Mouse (Mus musculus): ENCODE results near the gene Abcc4.
"Not testable (repeated sequence)": the region's sequence is repeated elsewhere in the genome, so short reads cannot be mapped to it uniquely, and the experiment has no call there.

Gene Abcc4

DNA sequence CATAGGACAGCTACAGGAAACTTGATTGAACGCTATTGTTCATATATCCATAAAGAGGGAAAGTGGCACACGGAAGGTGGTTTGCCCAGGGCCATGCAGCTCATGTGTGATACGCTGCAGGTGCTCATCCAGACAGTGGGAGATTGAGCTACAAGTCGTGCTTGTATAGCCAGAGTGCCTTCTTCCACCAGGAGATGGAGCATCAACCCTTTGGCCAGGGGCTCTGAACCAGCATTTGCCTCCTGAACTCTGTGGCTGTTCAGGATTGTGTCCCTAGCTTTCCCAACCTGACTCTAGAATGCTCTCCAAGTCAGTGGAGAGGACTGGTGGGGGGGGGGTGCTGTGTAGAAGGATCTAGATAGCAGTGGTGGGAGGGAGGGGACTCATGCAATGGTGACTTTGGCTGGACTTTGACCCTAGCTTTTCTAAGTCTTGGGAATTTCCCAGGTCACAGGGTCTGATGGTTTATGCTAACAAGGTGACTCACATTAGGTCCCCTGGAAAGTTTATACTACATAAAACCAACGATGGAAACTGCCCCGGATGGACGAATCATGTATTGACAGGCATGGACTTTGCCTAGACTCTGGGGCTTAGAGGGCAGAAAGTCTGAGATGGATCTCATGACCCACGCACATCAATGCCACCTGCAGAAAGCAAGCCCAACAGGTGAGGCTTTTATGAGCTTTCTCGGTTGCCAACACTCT lies 27.6 kb downstream of the Abcc4 start:
- no peak for DNase-seq (ENCODE audit: low read depth, low spot score)

DNA sequence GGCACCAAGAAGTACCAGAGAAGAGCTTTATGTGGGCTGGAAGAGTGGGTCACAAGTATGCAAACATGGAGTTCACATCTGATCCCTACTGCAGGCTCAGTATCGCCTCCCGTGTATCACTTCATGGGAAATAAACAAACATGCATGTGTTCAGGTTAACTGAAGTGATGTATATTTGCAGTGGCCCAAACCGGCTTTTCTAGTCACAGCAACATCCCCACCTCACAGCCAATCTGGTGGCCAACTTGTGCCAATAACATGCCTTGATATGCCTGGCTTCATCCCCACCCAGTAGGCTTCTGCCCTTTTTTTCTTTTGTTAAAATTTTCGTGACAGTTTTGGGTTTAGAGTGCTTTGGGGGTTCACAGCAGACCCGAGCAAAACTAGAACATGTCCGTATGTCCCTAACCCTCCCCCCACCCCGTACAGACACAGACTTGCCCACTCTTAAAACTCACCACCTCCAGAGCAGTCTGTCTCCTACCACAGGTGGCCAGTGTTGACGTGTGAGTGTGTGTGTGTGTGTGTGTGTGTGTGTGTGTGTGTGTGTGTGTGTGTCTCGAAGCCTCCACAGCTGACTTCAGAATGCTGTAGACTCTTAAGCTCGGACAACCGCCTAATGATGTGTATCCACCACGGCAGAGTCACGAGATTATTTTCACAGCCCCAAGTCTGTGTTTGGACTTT lies 29.6 kb downstream of the Abcc4 start:
- no peak for DNase-seq (ENCODE audit: low read depth, low spot score)

DNA sequence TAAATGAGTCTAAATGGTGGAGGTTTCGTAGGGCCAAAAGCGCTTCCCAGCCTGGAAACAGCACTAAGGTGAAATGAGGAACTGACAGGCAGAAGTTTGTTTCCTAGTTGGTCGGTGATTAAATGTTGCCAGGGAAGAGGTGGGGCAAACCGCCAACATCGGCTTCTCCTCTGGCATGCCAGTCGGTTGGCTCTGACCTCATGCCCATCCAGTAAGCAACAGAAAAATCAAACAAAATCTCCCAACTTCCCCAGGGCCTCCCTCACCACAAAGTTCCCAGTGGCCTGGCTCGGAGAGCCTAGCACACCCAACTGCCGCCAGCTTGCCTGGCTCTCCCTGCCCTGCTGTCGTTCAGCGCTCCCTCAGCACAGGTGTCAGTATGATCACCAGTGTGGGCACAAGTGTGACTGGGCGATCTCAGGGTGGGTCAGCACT lies 31.3 kb downstream of the Abcc4 start:
- DNase-seq (ENCODE audit: low read depth, low spot score): no peak

DNA sequence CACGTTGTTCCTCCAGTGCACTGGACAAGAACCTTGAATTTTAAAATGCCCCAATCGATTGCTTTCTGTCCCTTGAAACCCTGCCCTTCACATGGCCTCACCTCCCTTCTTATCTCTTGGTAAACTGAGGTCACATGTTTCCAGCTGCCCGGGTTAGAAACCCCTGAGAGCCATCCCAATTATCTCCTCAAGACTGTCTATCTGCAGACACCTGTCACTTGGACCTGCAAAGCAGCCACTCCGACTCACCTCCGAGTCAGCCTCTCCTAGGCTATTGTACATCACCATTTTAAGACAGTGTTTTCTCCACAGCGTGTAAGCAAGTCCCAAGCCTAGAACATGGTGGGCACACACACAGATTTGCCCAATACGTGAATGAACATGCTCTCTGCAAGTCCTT lies 31.8 kb downstream of the Abcc4 start:
- DNase-seq (ENCODE audit: low read depth, low spot score): peak; percentile 24

DNA sequence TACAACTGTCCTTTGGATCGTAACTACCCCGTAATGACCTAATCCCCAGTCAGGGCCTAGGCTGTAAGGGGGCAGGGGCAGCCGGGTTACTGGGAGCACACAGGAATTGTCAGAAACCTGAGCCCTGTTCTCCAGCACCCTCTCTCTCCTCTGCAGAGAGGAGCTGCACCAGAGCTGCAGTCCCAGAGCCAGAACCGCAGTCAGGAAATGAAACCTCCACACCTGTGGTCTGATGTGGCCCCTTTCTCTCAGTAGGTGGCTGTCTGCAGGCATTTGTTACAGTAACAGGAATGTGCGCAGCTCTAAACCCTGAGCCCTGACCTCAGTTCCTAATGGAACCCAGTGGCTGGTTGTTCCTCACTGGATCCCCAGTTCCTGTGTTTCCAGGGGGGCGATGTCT lies 32.5 kb downstream of the Abcc4 start:
- DNase-seq (ENCODE audit: low read depth, low spot score): peak; percentile 77

DNA sequence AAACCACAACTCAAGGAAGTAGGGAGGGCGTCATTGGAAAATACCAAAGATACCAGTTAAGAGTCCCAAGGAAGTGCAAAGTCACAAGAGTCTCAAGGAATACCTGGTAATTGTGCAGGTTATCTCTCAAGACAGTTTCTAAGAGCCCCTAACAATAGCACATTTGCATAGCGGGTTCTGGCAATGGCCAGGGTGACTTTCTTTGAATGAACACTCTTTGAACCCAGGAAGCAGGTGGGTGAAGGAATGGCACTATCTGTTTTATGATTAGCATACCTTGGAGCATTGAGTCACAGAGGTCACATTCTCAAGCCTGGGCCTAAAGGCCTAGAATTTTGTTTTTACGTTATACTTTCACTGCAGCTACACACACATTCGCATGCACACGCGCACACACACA lies 33.1 kb downstream of the Abcc4 start:
- not testable (repeated sequence) for DNase-seq (ENCODE audit: low read depth, low spot score)

DNA sequence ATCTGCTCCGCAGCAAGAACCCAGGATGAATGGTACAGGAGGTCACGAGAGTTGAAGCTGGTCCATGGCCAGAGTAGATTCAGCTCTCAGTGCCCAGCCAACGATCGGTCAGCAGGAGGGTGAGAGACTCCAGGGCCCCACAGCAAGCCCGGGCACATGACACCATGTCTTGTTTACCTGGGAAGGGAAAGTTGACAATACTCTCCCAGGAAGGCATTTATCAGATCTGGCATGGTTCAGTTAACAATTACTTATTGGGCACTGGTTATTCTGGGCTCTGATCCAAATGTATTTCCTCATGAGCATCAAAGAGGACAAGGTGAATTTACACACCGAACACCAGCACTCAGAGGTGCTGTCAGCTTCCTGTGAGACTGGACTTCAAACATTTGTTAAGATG lies 38.5 kb downstream of the Abcc4 start:
- DNase-seq (ENCODE audit: low read depth, low spot score): no peak

DNA sequence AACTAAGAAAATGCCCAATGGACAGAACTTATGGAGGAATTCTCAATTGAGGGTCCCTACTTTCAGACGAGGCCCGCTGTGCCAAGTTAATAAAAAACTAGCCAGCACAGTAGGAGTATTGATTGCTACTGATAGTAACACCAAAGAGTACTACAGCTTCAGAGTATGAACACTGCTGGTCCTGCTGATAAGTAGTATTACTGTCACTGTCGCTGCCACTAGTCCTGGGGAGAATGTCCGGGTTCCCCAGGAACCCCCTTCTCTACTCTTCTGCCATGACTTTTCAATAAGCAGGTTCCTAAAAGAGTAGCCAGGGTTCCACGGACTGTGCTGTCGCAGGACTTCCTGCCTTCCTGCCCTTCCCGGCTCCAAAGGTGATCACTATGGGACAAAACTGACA lies 41.4 kb downstream of the Abcc4 start:
- DNase-seq (ENCODE audit: low read depth, low spot score): no peak

DNA sequence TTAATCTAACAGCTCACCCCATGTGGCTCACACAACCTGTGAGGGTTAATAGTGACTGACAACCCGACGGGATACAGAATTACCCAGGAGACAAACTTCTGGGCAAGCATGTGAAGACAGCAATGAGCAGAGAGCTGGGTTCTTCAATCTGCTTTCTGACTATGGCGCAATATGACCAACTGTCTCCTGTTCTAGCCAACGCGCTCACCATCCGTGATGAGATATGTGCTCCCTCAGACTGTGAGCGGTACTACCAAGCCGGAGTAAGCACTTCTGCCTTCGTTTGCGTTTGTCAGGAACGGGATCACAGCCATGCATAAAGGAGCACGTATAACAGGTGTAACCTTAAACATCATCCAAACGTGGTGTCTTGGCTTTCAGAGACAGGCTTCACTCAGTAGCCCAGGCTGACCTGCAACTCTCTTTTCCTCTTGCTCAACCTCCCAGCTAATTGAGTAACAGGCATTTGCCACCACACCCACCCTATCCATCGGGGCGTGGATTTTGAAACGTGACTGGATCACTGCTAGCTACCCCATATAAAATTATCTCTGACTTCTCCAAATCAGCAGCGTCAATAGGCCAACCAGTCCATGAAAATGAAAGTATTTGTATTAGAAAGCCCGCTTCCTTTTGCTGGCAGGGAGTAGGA lies 43.3 kb downstream of the Abcc4 start:
- no peak for DNase-seq (ENCODE audit: low read depth, low spot score)

DNA sequence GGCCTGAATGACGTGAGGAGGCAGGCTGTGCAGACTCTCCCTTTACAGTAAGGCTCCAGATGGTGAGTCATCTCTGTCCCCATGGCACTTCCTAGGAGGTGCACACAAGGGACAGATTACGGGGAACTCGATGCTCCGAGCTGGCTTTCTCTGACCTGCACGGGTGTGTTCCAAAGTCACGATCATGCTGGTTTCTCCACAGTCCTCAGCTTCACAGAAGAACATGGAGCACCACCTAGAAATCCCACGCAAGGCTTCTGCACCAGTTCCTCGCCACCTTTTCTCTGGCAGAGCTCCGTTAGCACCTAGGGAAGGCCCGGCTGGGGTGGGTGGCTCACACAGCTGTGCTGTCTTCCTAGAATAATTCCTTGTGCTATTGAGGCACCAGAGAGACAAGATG lies 43.9 kb downstream of the Abcc4 start:
- no peak for DNase-seq (ENCODE audit: low read depth, low spot score)

DNA sequence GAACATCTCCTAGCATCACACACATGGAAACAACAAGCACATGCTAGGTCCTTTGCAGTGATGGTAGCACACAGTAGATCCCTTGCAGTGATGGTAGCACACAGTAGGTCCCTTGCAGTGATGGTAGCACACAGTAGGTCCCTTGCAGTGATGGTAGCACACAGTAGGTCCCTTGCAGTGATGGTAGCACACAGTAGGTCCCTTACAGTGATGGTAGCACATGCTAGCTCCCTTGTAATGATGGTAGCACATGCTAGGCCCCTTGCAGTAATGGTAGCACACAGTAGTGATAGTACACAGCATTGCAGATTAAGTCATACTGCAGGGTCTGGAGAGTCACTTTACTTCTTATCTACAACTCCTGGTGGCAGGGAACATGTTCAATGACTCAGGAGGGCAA lies 46.8 kb downstream of the Abcc4 start:
- DNase-seq (ENCODE audit: low read depth, low spot score): no peak

DNA sequence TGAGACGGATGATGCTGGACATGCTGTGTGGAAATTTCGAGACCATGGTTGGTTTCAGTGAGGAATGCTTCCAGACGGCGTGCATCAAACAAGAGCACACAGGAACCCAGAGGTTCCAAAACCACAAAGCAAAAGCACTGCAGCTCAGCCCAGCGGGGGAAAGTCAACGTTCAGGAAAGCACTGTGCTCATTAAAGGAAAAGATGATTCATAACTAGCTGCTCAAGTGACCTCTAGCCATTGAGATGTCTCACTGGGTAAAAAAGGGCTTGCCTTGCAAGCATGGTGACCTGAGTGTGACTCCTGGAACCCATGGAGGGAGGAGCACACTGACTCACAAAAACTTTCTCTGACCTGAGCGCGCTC lies 47.7 kb downstream of the Abcc4 start:
- DNase-seq (ENCODE audit: low read depth, low spot score): no peak

DNA sequence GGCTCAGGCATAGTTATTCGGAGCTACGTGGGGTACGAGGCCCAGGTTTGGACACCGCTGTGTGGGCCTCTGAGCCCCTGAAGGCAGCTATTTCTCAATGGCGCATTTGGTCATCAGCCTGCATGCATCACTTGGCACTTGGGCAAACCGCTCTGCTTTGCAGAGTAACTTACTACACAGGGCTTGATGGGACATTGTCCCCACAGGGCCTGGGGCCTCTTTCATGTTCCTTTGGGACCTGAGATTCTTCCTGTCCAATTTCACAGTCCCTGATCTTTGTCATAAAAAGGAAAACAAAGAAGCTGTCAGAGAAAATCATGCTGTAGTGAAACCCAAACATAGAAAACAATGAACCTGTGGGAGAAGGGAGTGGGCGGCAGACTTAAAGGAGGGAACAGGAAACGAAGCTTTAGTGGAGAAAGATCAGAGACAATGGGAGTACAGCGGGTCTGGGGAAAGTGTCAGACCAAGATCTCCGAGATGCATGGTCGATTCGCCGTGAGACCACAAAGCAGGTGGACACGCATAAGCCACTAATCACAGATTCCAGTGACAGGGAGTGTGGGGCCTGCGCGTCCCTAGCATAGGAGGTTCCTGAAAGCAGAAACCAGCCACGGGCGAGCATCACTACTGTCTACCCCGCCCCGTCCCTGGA lies 48.2 kb downstream of the Abcc4 start:
- DNase-seq (ENCODE audit: low read depth, low spot score): no peak

DNA sequence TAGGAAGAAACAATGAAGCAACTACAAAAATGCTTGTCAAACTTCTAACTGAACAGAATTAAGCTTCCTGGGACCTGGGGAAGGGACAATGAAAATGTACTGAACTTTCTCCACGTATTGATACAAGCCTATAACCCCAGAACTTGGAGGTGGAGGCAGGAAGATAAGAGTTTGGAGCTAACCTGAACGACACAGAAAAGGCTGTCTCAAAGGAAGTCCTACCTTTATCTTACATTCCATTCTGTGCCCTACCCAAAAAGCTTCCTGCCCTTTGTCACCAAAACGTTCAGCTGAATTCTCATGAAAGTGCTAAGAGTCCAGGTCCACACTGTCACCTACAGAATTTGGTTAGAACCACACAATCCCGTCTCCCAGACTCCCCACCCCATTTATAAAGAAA lies 48.8 kb downstream of the Abcc4 start:
- no peak for DNase-seq (ENCODE audit: low read depth, low spot score)

DNA sequence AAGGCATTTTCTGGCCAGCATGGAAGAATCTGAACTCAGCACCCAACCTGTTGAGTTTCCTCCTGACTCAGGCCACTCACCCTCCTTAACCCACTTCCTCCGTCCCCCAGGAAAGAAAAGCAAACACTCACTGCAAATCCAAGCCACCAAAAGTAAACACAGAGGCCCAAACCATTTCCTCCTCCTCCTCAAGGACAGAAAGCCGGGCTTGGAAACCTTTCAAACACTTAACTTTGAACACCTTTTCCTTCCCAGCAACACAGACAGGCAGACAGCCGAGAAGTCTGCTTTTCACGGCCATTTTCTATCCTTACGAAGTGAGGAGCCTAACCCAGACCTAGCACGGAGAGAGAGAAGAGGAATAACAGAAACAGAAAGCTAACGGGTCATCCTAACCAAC lies 50.0 kb downstream of the Abcc4 start:
- no peak for DNase-seq (ENCODE audit: low read depth, low spot score)

DNA sequence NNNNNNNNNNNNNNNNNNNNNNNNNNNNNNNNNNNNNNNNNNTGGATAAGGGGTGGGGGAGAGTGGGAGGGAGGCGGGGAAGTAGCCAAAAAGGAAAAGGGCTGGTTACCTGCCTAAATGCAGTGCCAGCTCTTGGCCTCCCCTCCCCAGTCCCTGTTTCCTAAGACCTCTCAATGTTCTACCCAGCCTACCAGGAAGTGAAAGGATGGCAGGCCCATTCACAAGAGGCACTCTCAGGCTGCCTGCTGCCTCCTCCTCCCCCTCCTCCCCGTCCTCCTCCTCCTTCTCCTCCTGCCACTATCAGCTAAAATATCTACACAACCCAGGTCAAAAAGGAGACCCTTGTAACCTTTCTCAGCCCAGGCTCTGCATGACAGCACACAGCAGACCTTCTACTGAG lies 51.1 kb downstream of the Abcc4 start:
- peak; percentile 45 for DNase-seq (ENCODE audit: low read depth, low spot score)

DNA sequence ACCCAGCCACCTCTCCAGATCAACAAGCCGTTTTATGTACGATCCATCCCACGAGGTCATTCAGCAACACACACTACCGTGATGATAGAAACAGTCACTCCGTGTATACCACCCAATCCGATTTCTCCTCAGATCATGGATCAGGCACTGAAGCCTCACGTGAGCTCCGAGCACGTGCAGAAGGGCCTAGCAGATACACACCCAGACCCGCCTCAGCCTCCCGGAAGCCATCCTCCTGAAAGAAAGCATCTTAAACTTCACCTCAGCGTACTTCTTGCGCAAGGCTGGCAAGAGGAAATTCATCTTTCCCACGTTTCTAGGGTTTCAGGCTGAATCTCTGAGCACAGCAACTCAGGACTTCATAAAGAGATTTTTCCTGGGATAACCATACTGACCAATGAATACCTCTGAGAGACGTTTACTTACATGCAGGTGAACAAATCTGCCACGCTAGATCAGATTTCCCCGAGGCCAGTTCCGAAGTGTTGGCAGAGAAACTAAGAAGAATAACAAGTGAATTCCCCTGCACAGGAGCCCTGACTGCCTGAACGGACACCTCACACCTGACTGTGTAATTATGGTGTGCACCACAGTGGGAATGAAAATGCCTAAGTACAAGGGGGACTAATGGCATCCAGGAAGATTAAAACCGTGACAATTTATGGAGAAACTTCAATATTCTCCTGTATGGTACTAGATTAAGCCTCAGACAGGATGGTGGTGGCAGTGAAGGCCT lies 54.1 kb downstream of the Abcc4 start:
- no peak for DNase-seq (ENCODE audit: low read depth, low spot score)

DNA sequence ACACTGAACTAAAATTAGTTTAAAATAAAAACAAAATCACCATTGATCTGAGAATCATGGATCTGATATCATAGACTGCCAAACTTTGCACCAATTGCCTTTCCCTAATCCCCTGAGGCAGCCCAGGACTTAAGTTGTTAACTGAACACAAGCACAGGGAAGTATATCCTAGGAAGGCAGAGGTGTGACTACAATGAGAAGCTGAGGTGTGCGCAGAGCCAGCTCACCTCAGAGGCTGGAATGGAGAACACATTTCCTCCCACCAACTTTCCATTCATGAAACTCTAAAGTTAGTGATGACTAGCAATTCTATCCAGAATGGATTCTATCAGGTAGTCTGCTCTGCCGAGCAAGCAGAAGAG lies 56.1 kb downstream of the Abcc4 start:
- DNase-seq (ENCODE audit: low read depth, low spot score): peak; percentile 7

DNA sequence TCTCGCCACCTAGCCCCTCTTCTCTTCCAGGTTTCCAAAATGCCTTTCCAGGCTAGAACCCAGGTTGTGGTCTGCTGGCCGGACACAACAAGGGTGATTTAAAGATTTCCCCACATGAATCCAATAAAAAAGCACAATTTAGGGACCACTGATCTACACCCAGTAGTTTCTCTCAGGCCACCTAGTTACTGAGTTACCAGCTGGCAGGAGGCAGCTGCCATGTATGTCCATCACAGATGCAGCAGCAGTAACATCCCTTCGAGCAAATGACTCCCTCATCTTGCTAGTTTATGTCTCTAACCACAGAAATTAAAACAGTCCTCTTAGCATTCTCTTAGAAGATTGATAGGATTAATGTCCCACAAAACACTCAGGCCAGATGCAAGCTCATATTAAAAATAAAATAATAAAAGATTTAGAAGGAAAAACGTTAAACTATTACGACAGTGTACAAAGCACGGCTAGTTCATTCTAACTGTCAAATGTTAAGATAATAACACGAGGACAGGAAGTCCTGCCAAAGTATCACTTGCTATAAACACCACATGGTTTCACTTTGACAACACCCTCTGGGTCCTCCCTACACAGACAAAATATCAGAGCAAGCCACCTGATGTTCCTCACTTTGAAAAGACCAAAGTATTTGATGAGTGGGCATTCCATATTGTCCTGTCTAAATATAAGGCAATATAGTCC lies 56.7 kb downstream of the Abcc4 start:
- DNase-seq (ENCODE audit: low read depth, low spot score): peak; percentile 63

DNA sequence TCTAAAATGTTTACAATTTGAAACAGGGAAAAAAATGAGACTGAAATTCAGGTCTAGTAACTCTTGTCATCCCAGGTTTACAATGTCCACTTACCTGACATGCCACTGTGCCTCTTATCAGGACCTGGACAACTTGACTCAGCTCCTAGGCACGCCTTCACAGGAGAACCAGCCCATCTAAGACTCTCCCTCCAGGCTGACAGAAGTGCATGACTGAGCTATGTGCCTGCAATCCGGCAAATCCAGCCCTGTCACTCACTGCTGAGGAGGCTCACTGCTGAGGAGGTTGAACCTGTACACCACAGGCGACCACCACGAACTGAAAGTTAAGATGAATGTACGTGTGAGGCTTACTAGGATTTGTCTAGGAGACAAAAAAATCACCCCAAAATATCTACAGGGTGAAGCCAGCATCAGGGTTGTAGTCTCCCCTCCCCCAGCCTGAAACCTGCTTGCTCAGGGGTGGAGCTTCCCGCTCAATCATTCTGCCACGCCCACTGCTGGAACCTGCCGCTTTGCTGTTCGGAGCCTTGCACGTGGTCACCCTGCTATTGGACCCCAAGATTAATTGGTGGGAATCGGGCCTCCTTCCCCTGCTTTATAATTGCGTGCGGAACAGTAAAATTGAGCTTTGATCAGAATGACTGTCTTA lies 63.0 kb downstream of the Abcc4 start:
- DNase-seq (ENCODE audit: low read depth, low spot score): not testable (repeated sequence)

DNA sequence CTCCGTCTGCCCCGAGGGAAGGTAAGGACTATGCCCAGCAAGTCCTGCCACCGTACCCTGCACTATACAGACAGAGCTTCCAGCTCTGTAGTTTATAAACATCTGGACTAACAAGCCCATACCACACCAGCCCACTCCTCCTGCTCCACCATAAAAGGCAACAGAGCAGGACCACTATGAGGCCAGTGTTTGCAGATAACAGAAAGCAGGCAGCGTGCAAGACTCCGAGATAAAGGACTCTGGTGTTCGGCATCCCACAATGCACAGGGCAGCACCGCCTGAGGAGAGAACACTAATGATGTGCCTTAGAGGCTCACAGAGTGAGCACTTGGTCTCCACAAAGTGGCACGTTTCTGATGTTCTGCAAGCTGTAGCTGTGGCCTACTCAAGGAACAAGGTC lies 63.9 kb downstream of the Abcc4 start:
- DNase-seq (ENCODE audit: low read depth, low spot score): no peak
